Mouse (Mus musculus): ENCODE measurements around the gene Izumo3. TPM values are rescaled to one million over a fixed set of nuclear protein-coding genes. Genes with fewer than 3 reads are reported as not detected.
"Not testable (repeated sequence)": the region's sequence is repeated elsewhere in the genome, so short reads cannot be mapped to it uniquely, and the experiment has no call there.

Izumo3 gene
- total RNA-seq (2015) (not detected in 2 replicates), total RNA-seq (2017) (not detected in 2 replicates)

DNA sequence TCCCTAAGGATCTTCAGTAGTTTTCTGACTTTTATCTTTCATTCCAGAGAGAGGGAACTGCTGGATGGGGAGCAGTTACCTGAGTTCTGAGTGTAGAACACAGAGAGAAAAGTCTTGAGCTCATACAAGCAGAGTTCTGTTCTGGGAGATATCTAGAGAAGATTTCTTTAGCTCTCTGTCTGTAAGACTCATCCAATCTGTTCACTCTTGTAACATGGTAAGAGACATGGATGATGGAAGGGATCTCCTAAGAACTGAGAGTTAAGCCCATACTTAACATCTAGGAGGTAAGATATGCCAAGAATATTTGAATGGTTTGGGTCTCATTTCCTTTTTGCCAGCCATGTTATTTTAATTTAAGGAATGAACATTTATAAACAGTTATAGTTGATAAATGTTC is at the start of gene Izumo3:
Izumo3 (minus strand) TSS at position 101 of the 400 bp plus-strand sequence.
- ATAC-seq (replicated peaks; ENCODE audit: poor library complexity), result no peak

DNA sequence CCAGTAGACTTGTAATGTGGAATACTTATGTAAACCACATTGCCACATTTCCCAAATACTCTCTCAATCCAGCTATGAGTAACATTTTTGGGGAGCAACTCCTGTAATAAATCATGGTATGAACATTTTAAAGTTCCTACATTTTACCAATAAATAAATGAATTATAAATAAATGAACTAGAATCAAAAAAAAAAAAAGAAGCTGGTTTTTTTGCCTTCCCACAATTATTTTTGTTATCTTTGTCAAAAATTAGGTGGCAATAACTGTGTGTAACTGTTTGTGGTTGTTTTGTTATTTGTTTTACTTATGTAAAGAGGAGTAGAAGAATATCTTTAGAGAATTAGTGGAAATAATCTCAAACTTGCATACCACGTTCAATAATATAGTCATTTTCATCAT is 44.6 kb upstream of the Izumo3 start, which contains the start of gene Gm12666:
Gm12666 (minus strand) TSS at position 101 of the 400 bp plus-strand sequence.
- ATAC-seq (replicated peaks; ENCODE audit: poor library complexity), result not testable (repeated sequence)

DNA sequence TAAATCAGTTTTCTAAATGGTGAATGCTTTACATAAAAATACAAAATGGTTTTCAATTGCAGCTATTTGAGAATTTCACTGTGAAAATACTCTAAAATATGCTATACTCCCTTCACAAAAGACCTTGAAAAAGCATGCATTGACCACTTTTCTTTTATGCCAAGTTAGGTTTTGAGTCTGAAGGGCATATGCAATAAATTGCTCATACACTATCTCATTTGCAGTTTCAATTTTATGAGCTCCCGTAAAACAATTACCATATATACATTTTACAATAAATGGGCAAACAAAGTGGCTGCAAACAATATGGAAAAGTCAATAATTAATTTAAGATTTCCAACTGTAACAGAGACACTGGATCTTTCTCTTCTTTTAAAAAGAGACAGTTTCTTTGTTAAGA is 5.6 kb upstream of the Izumo3 start:
- no peak for ATAC-seq (replicated peaks; ENCODE audit: poor library complexity)

DNA sequence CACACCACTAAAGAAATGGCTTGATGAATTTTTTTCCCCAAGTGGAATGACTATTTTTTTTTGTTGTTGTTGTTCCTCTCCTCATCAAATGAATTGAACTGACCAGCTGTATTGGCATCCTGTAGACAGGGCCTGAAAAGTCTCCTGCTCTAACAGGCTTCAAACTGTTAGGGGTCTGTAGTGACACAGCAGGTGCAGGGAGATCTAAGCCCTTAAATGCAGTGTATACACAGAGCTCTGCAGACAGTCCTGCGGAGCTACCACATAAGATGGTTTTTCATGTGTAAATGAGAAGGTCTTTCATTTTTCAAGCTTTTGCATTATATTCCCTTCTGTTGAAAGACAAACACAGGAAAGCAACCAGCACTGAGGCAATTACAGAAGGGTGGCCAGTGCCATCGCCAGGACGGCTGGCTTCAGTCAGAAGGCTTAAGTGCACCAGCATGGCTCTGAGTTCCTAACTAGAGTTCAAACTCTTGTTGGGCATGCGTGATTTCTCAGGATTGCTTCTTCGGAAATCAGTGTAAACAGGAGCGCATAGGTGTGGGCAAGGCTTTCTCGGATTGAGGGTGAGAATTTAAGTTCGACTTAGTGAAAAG is 35.5 kb downstream of the Izumo3 start:
- no peak for ATAC-seq (replicated peaks; ENCODE audit: poor library complexity)

DNA sequence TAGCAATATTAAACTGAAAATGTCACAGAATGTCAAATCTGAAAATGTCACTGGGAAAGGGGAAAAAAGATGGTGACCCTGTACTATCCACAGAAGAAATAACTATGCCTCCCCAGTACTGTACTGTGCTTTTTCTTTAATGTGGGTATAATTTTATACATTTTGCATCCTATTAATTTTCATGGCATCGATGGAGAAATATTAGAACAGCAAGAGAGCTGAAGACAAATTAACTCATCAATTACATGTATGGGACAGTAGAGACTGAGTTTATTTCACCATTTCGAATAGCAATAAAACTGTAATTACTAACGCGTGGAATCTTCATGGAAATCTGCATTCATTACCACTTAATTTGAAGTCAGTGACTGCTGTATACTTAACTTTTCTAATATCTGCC is 49.6 kb downstream of the Izumo3 start:
- no peak for ATAC-seq (replicated peaks; ENCODE audit: poor library complexity)

DNA sequence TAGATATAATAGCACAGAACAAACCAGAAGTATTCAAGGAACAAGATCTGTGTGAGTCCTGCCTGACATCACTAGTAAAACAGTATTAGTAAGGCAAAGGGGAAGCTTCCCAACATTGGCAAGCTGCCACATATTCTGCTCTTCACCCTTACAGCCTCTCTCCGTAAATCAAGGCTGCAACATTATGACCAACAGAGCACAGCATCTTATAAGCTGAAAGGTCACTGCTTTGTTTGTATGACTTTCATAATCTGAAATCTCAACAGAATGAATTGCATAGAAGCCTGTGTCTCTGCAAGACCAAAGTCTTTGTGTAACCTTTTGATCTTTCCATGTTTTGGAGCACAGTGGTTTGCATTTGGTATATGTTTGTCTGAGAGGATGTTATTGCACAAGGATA is 51.1 kb downstream of the Izumo3 start:
- no peak for ATAC-seq (replicated peaks; ENCODE audit: poor library complexity)

Other genes with a start within 250 kb of the Izumo3 start
- gene Gm12666, start 44.5 kb upstream of the Izumo3 start, total RNA-seq (2015), result not detected in 2 replicates
- not detected in 2 replicates for gene Gm12666, start 44.5 kb upstream of the Izumo3 start, total RNA-seq (2017)

All from megakaryocyte progenitor cell, adult 5-6 weeks (primary cell).